Mouse (Mus musculus) heart, adult 2 months (tissue): ENCODE results near the gene Wbp11. TPM values are rescaled to one million over a fixed set of nuclear protein-coding genes. Genes with fewer than 3 reads are reported as not detected.

ENCODE experiments used
- DNase-seq, 2 experiments: peaks; one replicate each; pipeline ENCODE4 v3.0.0; 2021
- H3K27ac ChIP-seq: fragments of 200-600 bp; 2 replicates; pipeline ENCODE4 v1.8.1; 2022
- H3K27me3 ChIP-seq: fragments of 200-500 bp; 2 replicates; pipeline ENCODE4 v1.6.1; 2012; ENCODE audit warnings: mild to moderate bottlenecking, low read length, inconsistent platforms, mixed read lengths; ENCODE audit not compliant: control insufficient read depth, insufficient read depth
- H3K36me3 ChIP-seq: fragments of 200-500 bp; 2 replicates; pipeline ENCODE4 v1.6.1; 2012; ENCODE audit warnings: low read length, inconsistent platforms; ENCODE audit not compliant: control insufficient read depth, insufficient read depth
- H3K4me1 ChIP-seq: fragments of 200-500 bp; 2 replicates; pipeline ENCODE4 v1.6.1; 2011; ENCODE audit warnings: low read length; ENCODE audit not compliant: control insufficient read depth, insufficient read depth
- H3K4me3 ChIP-seq: fragments of 200-600 bp; 2 replicates; pipeline ENCODE4 v1.8.1; 2022
- H3K79me2 ChIP-seq: fragments of 200-500 bp; replicated peaks from 2 replicates; pipeline ENCODE4 v1.6.1; 2012; ENCODE audit warnings: mild to moderate bottlenecking, inconsistent platforms, low read length, moderate library complexity, mixed read lengths; ENCODE audit not compliant: control insufficient read depth, insufficient read depth
- H3K9ac ChIP-seq: fragments of 200-500 bp; 2 replicates; pipeline ENCODE4 v1.6.1; 2012; ENCODE audit warnings: low read depth, mild to moderate bottlenecking, control low read depth, inconsistent platforms, low read length, mixed read lengths
- CTCF ChIP-seq: fragments of 200-600 bp; IDR thresholded peaks from 2 replicates; pipeline ENCODE4 v1.8.1; 2022; ENCODE audit warnings: antibody characterized with exemption, mild to moderate bottlenecking, moderate library complexity
- EP300 ChIP-seq: fragments of 200-500 bp; IDR thresholded peaks from 2 replicates; pipeline ENCODE4 v1.6.1; 2011; ENCODE audit warnings: low read depth, low read length, control low read depth; ENCODE audit not compliant: insufficient read depth
- POLR2A ChIP-seq: fragments of 200-500 bp; IDR thresholded peaks from 2 replicates; pipeline ENCODE4 v1.6.1; 2011; ENCODE audit warnings: mild to moderate bottlenecking, low read depth, low read length, control low read depth; ENCODE audit not compliant: insufficient read depth
- WGBS: fragments of 180-500 bp; shearing (Covaris S2); methylation state at CpG from one replicate; pipeline ENCODE4 v1.1.7; 2018; 5-methylcytosine and 5-hydroxymethylcytosine counted together
- intact Hi-C: fragments of 180-260 bp; cut with DNase I; formaldehyde crosslinking; loops from one replicate; pipeline ENCODE4 v1.15.1; 2025
- polyA plus RNA-seq: library from polyadenylated mRNA; depleted of rRNA; stranded (reverse); fragments of >200 nt; gene quantifications from 2 replicates; pipeline ENCODE4 v1.2.3, GENCODE M21; 2012
- total RNA-seq, 2 experiments: library from RNA; stranded (reverse); gene quantifications; 2 replicates each; pipeline ENCODE4 v1.2.3; 2021

Wbp11 gene
- total and polyA plus RNA-seq, 3 experiments = 28.7 to 68.1 (median 67.6) TPM

- Histone ChIP-seq H3K9ac (no peak overlapping the region), H3K79me2 (no peaks in the 10 kb centered on the region), H3K36me3 (no peaks in the 10 kb centered on the region), H3K27ac (no peak overlapping the region), H3K4me1 (peaks cover 3% of the 10 kb centered on the region), H3K27me3 (no peaks in the 10 kb centered on the region), H3K4me3 (no peak overlapping the region)
- no peak for TF ChIP-seq CTCF
- TF ChIP-seq POLR2A = no peak
- TF ChIP-seq EP300 = no peak
- 39% methylated on average over 16 of the region's 16 CpGs for WGBS
- no peak for DNase-seq
- intact Hi-C loops = no loop called here
Measured at GRCm38 (mm10) chr6:136792884-136793758, 34.9 kb downstream of the Wbp11 start.

GRCm38 (mm10) chr6:136789391-136789971 lies 38.6 kb downstream of the Wbp11 start:
- Histone ChIP-seq H3K27ac (peak overlapping the region; percentile 61), H3K4me1 (peaks cover 3% of the 10 kb centered on the region), H3K27me3 (no peaks in the 10 kb centered on the region), H3K36me3 (no peaks in the 10 kb centered on the region), H3K79me2 (no peaks in the 10 kb centered on the region), H3K4me3 (no peak overlapping the region), H3K9ac (no peak overlapping the region)
- intact Hi-C loops = no loop called here
- 29% methylated on average over 5 of the region's 5 CpGs for WGBS
- 0 out of 2 replicates have a peak, but pooled peaks have one; percentile 62 for TF ChIP-seq EP300
- TF ChIP-seq CTCF = no peak
- peak; percentile 79 to 81 for DNase-seq

GRCm38 (mm10) chr6:136782761-136783160 lies 45.3 kb downstream of the Wbp11 start:
- H3K36me3 ChIP-seq = no peaks in the 10 kb centered on the region
- 85% methylated on average over 9 of the region's 9 CpGs for WGBS
- no peak overlapping the region for H3K4me3 ChIP-seq
- H3K27ac ChIP-seq = no peak overlapping the region
- TF ChIP-seq CTCF (no peak), POLR2A (no peak), EP300 (no peak)
- H3K4me1 ChIP-seq = no peaks in the 10 kb centered on the region
- DNase-seq = no peak
- no peaks in the 10 kb centered on the region for H3K27me3 ChIP-seq
- no peaks in the 10 kb centered on the region for H3K79me2 ChIP-seq
- intact Hi-C loops = no loop called here
- no peak overlapping the region for H3K9ac ChIP-seq

- TF ChIP-seq POLR2A (no peak), CTCF (no peak), EP300 (no peak)
- Histone ChIP-seq H3K27ac (no peak overlapping the region), H3K4me3 (no peak overlapping the region), H3K9ac (no peak overlapping the region), H3K36me3 (no peaks in the 10 kb centered on the region), H3K4me1 (no peaks in the 10 kb centered on the region), H3K27me3 (no peaks in the 10 kb centered on the region), H3K79me2 (no peaks in the 10 kb centered on the region)
- 84% methylated on average over 12 of the region's 12 CpGs for WGBS
- intact Hi-C loops = no loop called here
- no peak for DNase-seq
Measured at GRCm38 (mm10) chr6:136782146-136782545, 45.9 kb downstream of the Wbp11 start.

- 78% methylated on average over 20 of the region's 20 CpGs for WGBS
- no peaks in the 10 kb centered on the region for H3K4me1 ChIP-seq
- no peak within 1 kb of the TSS for H3K27ac ChIP-seq
- H3K4me3 ChIP-seq = no peak within 1 kb of the TSS
- no peaks in the 10 kb centered on the region for H3K27me3 ChIP-seq
- no peak within 1 kb of the TSS for H3K9ac ChIP-seq
- TF ChIP-seq POLR2A (no peak), EP300 (no peak), CTCF (no peak)
- H3K36me3 ChIP-seq = no peaks in the 10 kb centered on the region
- DNase-seq = no peak
- H3K79me2 ChIP-seq = no peaks in the 10 kb centered on the region
- intact Hi-C loops = no loop called here
Measured at GRCm38 (mm10) chr6:136781377-136781986, 46.6 kb downstream of the Wbp11 start, which contains the start of gene Gucy2c. Gucy2c (minus strand) TSS chr6:136781765.
